Mouse (Mus musculus) B cell, adult 2 months (primary cell): ENCODE data around the gene Sp7.

ENCODE experiments used
- DNase-seq, 2 experiments: peaks; one replicate each; pipeline ENCODE4 v3.0.0; 2022

The Sp7 gene

GRCm38 (mm10) chr15:102386640-102387039 lies 19.7 kb upstream of the Sp7 start:
- no peak for DNase-seq

GRCm38 (mm10) chr15:102383671-102384070 lies 16.7 kb upstream of the Sp7 start:
- no peak for DNase-seq

GRCm38 (mm10) chr15:102381575-102381974 lies 14.6 kb upstream of the Sp7 start:
- DNase-seq = peak; percentile 79 to 83

DNA sequence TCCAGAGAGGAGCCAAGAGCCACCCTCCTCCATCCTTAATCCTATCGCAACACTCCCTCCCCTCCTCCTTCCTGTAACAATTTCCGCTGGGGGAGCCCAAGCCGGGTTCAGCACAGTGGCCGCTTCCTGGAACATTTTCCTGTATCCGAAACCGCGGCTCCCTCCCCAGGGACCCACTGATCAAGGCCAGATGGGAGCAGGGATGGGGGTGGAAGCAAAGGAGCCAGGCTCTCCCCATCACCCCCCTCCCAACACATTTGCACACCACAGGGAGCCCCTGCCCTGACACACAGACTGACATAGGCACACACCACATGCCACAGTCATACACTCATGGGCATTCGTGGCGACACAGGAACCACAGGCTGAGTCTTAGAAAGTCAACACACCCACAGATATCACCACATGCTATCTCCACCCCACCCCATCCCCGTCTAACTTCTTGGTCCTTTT lies 10.9 kb upstream of the Sp7 start:
- DNase-seq = no peak

DNA sequence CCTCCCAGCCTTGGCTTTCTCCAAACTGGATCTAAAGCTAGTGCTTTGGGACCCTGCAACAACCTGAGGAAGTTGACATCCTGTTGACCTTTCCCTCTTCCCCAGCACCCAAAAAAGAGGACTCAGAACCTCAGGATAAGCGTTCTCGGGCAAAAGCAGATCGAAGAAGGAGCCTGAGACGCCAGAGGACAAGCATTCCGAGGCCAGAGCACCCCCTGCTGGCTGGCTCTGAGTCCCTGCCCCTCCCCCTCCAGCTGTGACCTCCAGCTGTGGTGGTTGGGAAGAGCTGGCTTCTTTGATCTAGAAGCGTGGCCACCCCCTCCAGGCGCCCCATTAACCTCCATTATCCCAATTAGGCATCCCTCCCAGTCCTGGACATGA lies 10.2 kb upstream of the Sp7 start:
- DNase-seq = peak; percentile 92 to 93

DNA sequence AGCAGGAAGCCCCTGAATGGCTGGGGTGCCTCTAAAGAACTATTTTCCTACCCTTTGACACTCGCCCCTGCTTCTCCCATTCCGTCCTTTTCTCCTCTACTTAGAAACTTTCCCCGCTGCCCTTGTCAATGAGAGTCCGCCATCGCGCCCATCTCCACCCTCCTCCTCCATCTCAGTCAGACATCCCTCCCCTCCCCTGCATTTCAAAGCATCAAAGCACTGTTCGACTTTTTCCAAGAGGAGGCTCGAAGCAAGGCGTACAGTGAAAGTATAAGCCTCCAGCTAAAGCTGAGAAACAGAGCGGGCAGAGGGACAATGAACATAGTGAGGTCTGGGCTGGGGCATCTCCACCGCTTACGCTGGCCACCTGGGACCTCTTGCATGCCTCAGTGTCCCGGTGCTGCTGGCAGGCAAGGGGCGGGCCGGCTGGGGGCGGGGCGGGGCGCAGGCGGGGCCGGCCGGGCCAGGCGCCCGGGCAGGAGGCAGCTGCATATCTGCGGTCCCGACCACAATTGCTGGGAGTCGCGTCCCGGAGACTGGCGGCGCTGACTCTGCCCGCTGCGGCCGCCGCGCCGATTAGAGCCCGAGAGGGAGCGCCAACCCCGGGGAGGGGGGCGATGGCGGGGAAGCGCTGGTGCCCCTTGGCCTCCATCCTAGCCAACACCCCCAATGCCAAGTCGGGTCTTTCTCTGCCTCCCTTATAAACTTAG lies 9.6 kb upstream of the Sp7 start:
- DNase-seq = no peak

- DNase-seq = no peak
Measured at GRCm38 (mm10) chr15:102370727-102371126, 3.7 kb upstream of the Sp7 start.

DNA sequence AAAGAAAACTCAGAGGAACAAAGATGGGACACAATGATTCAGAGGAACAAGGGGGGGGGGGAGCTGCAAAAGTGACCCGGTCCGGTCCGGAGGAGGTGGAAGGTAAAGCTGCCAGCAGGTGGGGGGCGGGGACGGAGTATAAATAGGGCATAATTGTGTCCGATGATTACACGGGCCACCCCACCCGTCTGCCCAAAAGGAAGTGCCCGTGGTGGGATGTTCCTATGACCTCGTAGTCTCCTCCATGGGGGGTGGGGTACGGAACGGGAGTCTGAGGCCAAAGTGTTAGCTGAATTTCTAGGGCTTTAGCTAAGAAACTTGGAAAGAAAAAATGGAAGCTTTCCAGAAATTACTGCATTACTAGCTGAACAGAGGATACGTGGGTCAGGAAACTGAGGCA lies 3.0 kb upstream of the Sp7 start:
- DNase-seq = no peak

- DNase-seq = no peak
Measured at GRCm38 (mm10) chr15:102366238-102366637, 744 bp downstream of the Sp7 start.

DNA sequence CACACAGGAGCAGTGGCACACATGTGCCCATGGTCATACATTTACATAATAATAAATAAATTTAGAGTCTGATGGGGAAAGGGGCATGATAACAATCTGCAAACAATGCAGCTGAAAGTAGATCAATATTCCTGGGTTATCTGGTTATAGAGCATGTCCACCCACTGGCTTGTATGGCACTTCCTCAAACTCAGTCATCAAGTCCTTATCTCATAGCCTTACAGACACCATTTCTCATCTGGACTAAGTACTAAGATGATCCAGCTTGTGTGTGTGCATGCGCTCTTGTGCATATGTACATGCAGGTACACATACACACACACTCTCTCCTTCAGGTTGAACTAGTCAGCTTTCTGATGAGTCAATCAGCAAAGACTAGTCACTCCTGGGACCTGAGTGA lies 2.3 kb downstream of the Sp7 start:
- no peak for DNase-seq

- DNase-seq = no peak
Measured at GRCm38 (mm10) chr15:102362648-102363047, 4.3 kb downstream of the Sp7 start.

DNA sequence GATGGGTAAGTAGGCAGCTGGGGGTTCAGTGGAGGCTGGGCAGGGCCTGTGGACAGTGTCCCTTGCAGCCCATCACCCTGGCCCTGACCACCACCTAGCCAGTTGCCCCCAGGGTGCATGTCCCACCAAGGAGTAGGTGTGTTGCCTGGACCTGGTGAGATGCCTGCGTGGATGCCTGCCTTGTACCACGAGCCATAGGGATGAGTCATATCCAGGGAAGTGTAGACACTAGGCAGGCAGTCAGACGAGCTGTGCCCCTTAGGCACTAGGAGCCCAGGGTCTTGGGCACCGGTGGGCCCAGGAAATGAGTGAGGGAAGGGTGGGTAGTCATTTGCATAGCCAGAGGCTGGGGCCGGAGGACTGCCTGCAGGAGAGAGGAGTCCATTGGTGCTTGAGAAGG lies 8.1 kb downstream of the Sp7 start:
- no peak for DNase-seq

GRCm38 (mm10) chr15:102358126-102358525 lies 8.9 kb downstream of the Sp7 start:
- no peak for DNase-seq

DNA sequence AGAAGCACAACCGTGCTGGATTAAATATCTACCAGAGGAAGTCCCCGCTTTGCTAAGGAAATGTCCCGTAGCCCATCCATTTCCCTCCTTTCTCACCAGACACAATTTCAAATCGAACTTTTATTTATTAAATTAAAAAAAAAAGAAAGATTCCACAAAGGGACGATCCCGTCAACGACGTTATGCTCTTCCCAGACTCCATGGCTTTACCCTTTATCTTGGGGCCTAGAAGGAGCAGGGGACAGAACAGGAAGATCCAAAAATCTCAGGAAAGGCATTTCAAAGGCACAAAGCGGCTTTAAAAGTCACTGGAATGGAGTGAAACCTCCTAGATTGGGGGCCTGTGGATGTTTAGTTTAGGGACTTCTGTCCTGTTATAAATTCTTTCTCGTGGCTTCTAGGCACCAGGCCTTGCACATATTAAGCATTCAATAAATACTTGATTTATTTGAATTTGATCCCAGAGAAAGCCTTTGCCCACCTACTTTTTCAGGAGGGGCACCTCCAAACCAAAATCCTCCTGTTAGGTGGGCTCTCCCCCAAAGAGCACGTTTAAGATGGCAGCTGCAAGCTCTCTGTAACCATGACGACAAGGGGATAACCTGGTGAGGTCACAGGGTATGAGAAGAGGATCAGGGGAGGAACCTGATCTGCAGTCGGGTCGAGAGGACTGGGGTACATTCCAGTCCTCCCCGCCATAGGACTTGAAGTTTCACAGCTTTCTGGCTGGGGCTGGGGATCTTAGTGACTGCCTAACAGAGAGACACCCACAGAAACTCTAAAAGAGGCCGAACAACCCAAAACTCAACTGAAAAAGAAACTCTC lies 10.3 kb downstream of the Sp7 start:
- peak in 1 of 2 experiments; percentile 12 for DNase-seq

GRCm38 (mm10) chr15:102355871-102356441 lies 11.0 kb downstream of the Sp7 start:
- no peak for DNase-seq

DNA sequence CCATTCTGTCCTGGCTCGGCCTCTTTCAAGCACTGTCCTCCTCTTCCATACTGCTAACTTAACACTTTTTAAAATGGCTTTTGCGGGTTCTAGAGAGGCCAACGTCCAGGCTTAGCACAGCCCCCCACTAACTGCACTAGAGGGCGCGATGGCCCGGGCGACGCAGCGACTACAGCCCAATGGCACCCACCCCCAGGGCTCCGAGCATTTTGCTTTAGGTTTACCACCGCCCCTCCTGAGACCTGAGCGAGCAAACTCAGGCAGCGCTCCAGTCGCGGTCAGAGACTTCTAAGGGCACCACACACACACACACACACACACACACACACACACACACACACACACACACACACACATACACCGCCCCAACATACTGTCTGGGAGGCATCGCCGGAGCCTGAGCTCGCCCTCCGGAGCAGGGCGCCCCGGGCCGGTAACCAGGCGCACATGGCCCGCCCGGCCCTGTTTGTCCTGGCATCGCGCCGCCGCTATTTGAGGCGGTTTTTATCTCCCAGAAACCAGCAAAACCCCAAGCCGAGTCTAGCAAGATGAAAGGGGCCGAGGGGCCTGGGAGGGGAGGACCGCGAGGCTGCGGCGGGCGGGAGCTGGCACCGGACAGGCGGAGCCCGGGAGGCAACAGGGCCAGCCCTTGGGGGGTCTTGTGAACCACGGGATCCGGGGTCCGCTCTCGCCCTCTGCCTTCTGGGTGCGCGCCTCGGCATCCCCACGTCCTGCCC lies 11.7 kb downstream of the Sp7 start:
- DNase-seq = peak; percentile 32 to 37

DNA sequence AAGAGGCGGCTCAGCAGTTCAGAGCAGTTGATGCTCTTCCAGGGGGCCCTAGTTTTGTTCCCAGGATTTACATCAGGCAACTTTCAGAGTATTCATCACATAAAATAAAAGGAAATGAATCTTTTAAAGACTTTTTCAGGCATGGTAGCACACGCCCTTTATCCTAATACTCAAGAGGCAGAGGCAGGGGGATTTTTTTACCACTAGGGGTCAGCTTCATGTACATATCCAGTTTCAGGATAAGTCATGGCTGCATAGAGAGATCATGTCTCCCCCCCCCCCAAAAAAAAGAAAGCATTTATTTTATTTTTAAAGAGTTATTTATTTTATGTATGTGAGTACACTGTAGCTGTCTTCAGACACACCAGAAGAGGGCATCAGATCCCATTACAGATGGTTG lies 13.0 kb downstream of the Sp7 start:
- DNase-seq = no peak

- no peak for DNase-seq
Measured at GRCm38 (mm10) chr15:102352177-102352576, 14.8 kb downstream of the Sp7 start.

DNA sequence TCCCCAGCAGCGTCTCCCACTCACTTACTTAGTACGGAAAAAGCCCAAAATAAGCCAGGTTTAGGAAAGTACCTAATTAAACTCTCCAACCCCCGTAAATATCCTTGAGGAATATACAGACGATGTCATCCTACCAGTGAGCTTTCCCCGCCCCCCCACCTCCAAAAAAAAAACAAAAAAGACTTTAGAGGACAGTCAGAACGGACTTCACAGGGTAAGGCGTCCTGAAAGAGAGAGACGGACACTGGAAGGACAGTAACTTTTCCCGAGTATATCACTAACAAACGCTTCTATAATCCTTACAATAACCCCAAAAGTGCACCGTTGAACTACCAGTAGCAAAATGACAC lies 16.1 kb downstream of the Sp7 start:
- DNase-seq = no peak

DNA sequence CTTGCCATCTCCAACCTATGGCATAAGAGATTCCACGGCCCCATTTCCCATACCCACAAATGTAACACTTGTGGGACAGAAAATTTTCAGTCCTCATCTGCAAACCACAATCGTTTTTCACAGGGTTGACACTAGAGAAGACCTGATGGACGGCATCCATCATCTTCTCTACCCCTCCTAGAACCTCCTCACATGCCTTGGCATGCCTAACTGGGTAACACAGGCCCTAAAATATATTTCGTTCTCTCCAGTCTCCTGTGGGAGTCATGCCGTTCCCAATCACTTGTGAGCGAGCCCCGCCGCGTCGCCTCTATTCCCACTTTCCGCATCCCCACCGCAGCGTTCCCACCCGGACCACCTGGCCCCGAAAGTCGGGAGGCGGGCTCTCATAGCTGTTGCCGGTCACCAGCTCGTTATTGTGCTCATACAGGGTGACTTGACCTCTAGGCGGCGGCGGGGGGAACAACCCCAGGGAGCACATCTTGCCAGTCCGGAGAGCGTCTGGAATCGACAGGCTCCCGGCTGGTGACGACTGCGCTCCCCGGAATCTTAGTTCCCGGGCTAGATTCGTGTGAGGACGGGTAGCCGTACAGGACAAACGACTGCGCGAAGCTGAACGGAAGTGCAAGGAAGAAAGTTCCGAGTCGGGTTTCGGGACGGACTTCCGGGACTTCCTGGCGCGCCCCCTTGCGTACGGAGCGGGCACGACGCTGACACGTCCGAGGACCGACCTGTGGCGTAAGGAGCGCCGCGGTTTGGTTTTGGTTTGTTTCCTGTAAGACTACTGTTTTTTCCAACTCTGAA lies 16.6 kb downstream of the Sp7 start, which contains the start of gene Aaas:
TSS of gene Aaas (minus strand) at position 634 of the 804 bp plus-strand sequence.
- DNase-seq = peak; percentile 95 to 96

DNA sequence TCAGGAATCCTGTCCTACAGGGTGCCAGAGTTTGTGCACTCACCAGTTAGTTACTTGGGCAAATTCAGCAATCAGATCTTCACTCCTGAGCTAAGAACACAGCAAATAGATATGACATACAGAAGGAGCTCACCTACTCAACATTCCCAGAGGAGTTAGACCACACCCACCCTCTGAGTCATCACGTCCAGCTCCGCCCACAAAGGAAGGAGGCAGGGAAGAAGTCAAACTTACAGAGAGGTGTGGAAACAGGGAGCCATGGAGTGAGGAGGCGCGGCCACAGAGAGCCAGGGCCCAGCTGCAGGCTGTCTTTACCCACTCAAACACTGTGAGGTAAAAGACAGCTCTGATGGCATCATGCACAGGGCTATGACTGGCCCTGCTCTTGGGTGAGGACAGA lies 20.5 kb downstream of the Sp7 start:
- no peak for DNase-seq

DNA sequence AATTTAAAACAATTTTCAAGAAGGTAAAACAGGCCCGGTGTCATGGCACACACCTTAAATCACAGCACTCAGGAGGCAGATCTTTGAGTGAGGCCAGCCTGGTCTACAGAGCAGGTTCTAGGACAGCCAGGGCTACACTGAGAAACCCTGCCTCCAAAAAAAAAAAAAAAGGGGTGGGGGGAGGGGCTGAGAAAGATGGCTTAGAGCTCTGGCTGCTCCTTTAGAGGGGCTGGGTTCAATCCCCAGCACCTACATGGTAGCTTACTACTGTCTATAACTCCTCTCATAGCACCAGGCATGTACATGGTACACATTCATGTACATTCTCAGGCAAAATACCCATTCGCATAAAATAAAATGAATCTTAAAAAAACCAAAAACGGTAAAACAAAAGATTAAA lies 22.5 kb downstream of the Sp7 start:
- no peak for DNase-seq
